Mouse (Mus musculus) liver, postnatal 0 days (tissue): ENCODE measurements around the gene Ficd. TPM values are rescaled to one million over a fixed set of nuclear protein-coding genes. Genes with fewer than 3 reads are reported as not detected.
"Not testable (repeated sequence)": the region's sequence is repeated elsewhere in the genome, so short reads cannot be mapped to it uniquely, and the experiment has no call there.

Experiments used
- ATAC-seq: fragments of 200-750 bp; cut with Nextera tagmentation; 2 replicates; pipeline ENCODE4 v1.8.0; 2017; ENCODE audit warnings: mild to moderate bottlenecking, moderate library complexity
- DNase-seq: peaks from one replicate; pipeline ENCODE4 v3.0.0-alpha.2; 2016
- H3K27ac ChIP-seq: fragments of 300-500 bp; sonication (generic); 2 replicates; pipeline ENCODE4 v1.5.1; 2014; ENCODE audit warnings: antibody characterized with exemption, moderate library complexity, mild to moderate bottlenecking, low read depth
- H3K27me3 ChIP-seq: fragments of 300-500 bp; sonication (generic); 2 replicates; pipeline ENCODE4 v1.6.1; 2014; ENCODE audit warnings: low read length, control low read depth, mixed read lengths; ENCODE audit not compliant: insufficient read depth
- H3K36me3 ChIP-seq: fragments of 300-500 bp; sonication (generic); replicated peaks from 2 replicates; pipeline ENCODE4 v1.6.1; 2014; ENCODE audit warnings: mild to moderate bottlenecking, control low read depth, low read length, moderate library complexity, mixed read lengths; ENCODE audit not compliant: insufficient read depth
- H3K4me1 ChIP-seq: fragments of 300-500 bp; sonication (generic); 2 replicates; pipeline ENCODE4 v1.6.1; 2014; ENCODE audit warnings: antibody characterized with exemption, mild to moderate bottlenecking, control low read depth; ENCODE audit not compliant: insufficient read depth
- H3K4me2 ChIP-seq: fragments of 300-500 bp; sonication (generic); 2 replicates; pipeline ENCODE4 v1.6.1; 2014; ENCODE audit warnings: low read depth, mild to moderate bottlenecking, low read length, moderate library complexity, mixed read lengths
- H3K4me3 ChIP-seq: fragments of 300-500 bp; sonication (generic); 2 replicates; pipeline ENCODE4 v1.5.1; 2014; ENCODE audit warnings: low read depth, low read length
- H3K9ac ChIP-seq: fragments of 300-500 bp; sonication (generic); replicated peaks from 2 replicates; pipeline ENCODE4 v1.6.1; 2014; ENCODE audit warnings: mild to moderate bottlenecking, moderate library complexity
- H3K9me3 ChIP-seq: fragments of 300-500 bp; sonication (generic); 2 replicates; pipeline ENCODE4 v1.6.1; 2016; ENCODE audit warnings: mild to moderate bottlenecking, control low read depth, low read length, mixed read lengths
- CTCF ChIP-seq: sonication (generic); IDR thresholded peaks from 2 replicates; pipeline ENCODE4 v1.5.1; 2016; ENCODE audit warnings: antibody characterized with exemption, low read depth
- EP300 ChIP-seq: IDR thresholded peaks from 2 replicates; pipeline ENCODE4 v1.6.1; 2016; ENCODE audit warnings: antibody characterized with exemption, low read depth, mild to moderate bottlenecking
- WGBS: fragments of 180-500 bp; shearing (Covaris S2); extraction: QIAGEN DNeasy Blood & Tissue Kit; methylation state at CpG from one replicate; pipeline ENCODE4 v1.1.7; 2014; ENCODE audit not compliant: insufficient replicate concordance; 5-methylcytosine and 5-hydroxymethylcytosine counted together
- polyA plus RNA-seq: library from polyadenylated mRNA; unstranded; fragments of >200 nt; fragmentation: Nextera tagmentation; extraction: Ambion mirVana; gene quantifications from 2 replicates; pipeline ENCODE4 v1.2.1, GENCODE M21; 2015

Ficd gene
- polyA plus RNA-seq, 1 experiment from 2014 or later = 2.8 TPM

- H3K4me3 ChIP-seq = no peak overlapping the region
- H3K27ac ChIP-seq = peak overlapping the region; percentile 71
- DNase-seq = no peak
- peaks cover 18% of the 10 kb centered on the region for H3K4me1 ChIP-seq
- H3K9ac ChIP-seq = peak overlapping the region; percentile 16; the same call in 1 of the 2 replicates
- no peaks in the 10 kb centered on the region for H3K9me3 ChIP-seq
- 59% methylated on average over 15 of the region's 15 CpGs for WGBS
- TF ChIP-seq EP300 = no peak
- TF ChIP-seq CTCF = no peak
- H3K4me2 ChIP-seq = no peak overlapping the region
- no peaks in the 10 kb centered on the region for H3K27me3 ChIP-seq
- H3K36me3 ChIP-seq = peaks cover 35% of the 10 kb centered on the region
- ATAC-seq = no peak
These were observed 40.7 kb downstream of the Ficd start for GRCm38 (mm10) chr5:113776128-113776895.

GRCm38 (mm10) chr5:113776896-113777226 lies 41.3 kb downstream of the Ficd start:
- H3K4me2 ChIP-seq = no peak overlapping the region
- peak overlapping the region; percentile 71 for H3K27ac ChIP-seq
- ATAC-seq (peak; percentile 6; the same call in 1 of the 2 replicates), DNase-seq (peak; percentile 53)
- peaks cover 35% of the 10 kb centered on the region for H3K36me3 ChIP-seq
- no peak overlapping the region for H3K4me3 ChIP-seq
- H3K27me3 ChIP-seq = no peaks in the 10 kb centered on the region
- no peaks in the 10 kb centered on the region for H3K9me3 ChIP-seq
- no peak for TF ChIP-seq EP300
- no peak for TF ChIP-seq CTCF
- H3K9ac ChIP-seq = no peak overlapping the region
- H3K4me1 ChIP-seq = peaks cover 17% of the 10 kb centered on the region
- WGBS = 47% methylated on average over 8 of the region's 8 CpGs

GRCm38 (mm10) chr5:113777728-113778127 lies 42.1 kb downstream of the Ficd start:
- H3K27me3 ChIP-seq, DNase-seq, H3K4me3 ChIP-seq, H3K9me3 ChIP-seq, ATAC-seq, H3K27ac ChIP-seq, H3K4me2 ChIP-seq, H3K9ac ChIP-seq: not testable (repeated sequence)
- Histone ChIP-seq H3K36me3 (peaks cover 35% of the 10 kb centered on the region), H3K4me1 (peaks cover 12% of the 10 kb centered on the region)
- WGBS = 77% methylated on average over 8 of the region's 8 CpGs

- peaks cover 30% of the 10 kb centered on the region for H3K36me3 ChIP-seq
- no peak overlapping the region for H3K4me3 ChIP-seq
- no peak overlapping the region for H3K27ac ChIP-seq
- H3K4me2 ChIP-seq = no peak overlapping the region
- H3K9ac ChIP-seq = no peak overlapping the region
- TF ChIP-seq EP300 (no peak), CTCF (no peak)
- no peak for ATAC-seq
- DNase-seq = no peak
- WGBS = 75% methylated on average over 5 of the region's 5 CpGs
- no peaks in the 10 kb centered on the region for H3K27me3 ChIP-seq
- no peaks in the 10 kb centered on the region for H3K9me3 ChIP-seq
- peaks cover 8% of the 10 kb centered on the region for H3K4me1 ChIP-seq
These were observed 44.0 kb downstream of the Ficd start for GRCm38 (mm10) chr5:113779569-113779968.

GRCm38 (mm10) chr5:113780082-113780752 lies 44.6 kb downstream of the Ficd start:
- Histone ChIP-seq H3K36me3 (peaks cover 25% of the 10 kb centered on the region), H3K4me1 (peaks cover 8% of the 10 kb centered on the region), H3K4me2 (no peak overlapping the region), H3K9me3 (no peaks in the 10 kb centered on the region), H3K4me3 (no peak overlapping the region), H3K27me3 (no peaks in the 10 kb centered on the region), H3K27ac (no peak overlapping the region), H3K9ac (no peak overlapping the region)
- 83% methylated on average over 3 of the region's 3 CpGs for WGBS
- DNase-seq (no peak), ATAC-seq (no peak)
- TF ChIP-seq EP300 (no peak), CTCF (no peak)

GRCm38 (mm10) chr5:113780763-113781162 lies 45.2 kb downstream of the Ficd start:
- H3K4me2 ChIP-seq = no peak overlapping the region
- TF ChIP-seq CTCF (no peak), EP300 (no peak)
- peaks cover 6% of the 10 kb centered on the region for H3K4me1 ChIP-seq
- no peak overlapping the region for H3K27ac ChIP-seq
- H3K9ac ChIP-seq = no peak overlapping the region
- H3K4me3 ChIP-seq = no peak overlapping the region
- H3K27me3 ChIP-seq = no peaks in the 10 kb centered on the region
- no peaks in the 10 kb centered on the region for H3K9me3 ChIP-seq
- no peak for ATAC-seq
- 92% methylated on average over 5 of the region's 5 CpGs for WGBS
- H3K36me3 ChIP-seq = peaks cover 20% of the 10 kb centered on the region
- DNase-seq = no peak
